Mouse (Mus musculus) stomach, postnatal 0 days (tissue): ENCODE results near the gene Cfl1. TPM values are rescaled to one million over a fixed set of nuclear protein-coding genes. Genes with fewer than 3 reads are reported as not detected.

Source experiments
- ATAC-seq: fragments of 200-750 bp; cut with Nextera tagmentation; 2 replicates; pipeline ENCODE4 v1.8.0; 2017; ENCODE audit not compliant: low FRiP score, low TSS enrichment
- DNase-seq: peaks from one replicate; pipeline ENCODE4 v3.0.0-alpha.2; 2016; ENCODE audit warnings: low spot score
- H3K27ac ChIP-seq: fragments of 300-500 bp; sonication (generic); replicated peaks from 2 replicates; pipeline ENCODE4 v1.5.1; 2014; ENCODE audit warnings: mild to moderate bottlenecking, control low read depth
- H3K27me3 ChIP-seq: fragments of 300-500 bp; sonication (generic); 2 replicates; pipeline ENCODE4 v1.6.1; 2014; ENCODE audit warnings: low read length; ENCODE audit not compliant: control insufficient read depth, insufficient read depth
- H3K36me3 ChIP-seq: fragments of 300-500 bp; sonication (generic); 2 replicates; pipeline ENCODE4 v1.6.1; 2014; ENCODE audit warnings: low read length, mixed read lengths; ENCODE audit not compliant: control insufficient read depth, insufficient read depth
- H3K4me1 ChIP-seq: fragments of 300-500 bp; sonication (generic); replicated peaks from 2 replicates; pipeline ENCODE4 v1.6.1; 2014; ENCODE audit warnings: antibody characterized with exemption; ENCODE audit not compliant: control insufficient read depth, insufficient read depth
- H3K4me2 ChIP-seq: fragments of 300-500 bp; sonication (generic); replicated peaks from 2 replicates; pipeline ENCODE4 v1.6.1; 2014; ENCODE audit warnings: low read depth, mild to moderate bottlenecking, control low read depth, moderate library complexity
- H3K4me3 ChIP-seq: fragments of 300-500 bp; sonication (generic); 2 replicates; pipeline ENCODE4 v1.5.1; 2014; ENCODE audit warnings: low read depth, low read length, control low read depth
- H3K9ac ChIP-seq: fragments of 300-500 bp; sonication (generic); 2 replicates; pipeline ENCODE4 v1.6.1; 2014; ENCODE audit warnings: mild to moderate bottlenecking, low read length, control low read depth, mixed read lengths
- H3K9me3 ChIP-seq: fragments of 300-500 bp; sonication (generic); 2 replicates; pipeline ENCODE4 v1.6.1; 2016; ENCODE audit warnings: low read length; ENCODE audit not compliant: control insufficient read depth
- CTCF ChIP-seq: IDR thresholded peaks from 2 replicates; pipeline ENCODE4 v1.5.1; 2016; ENCODE audit warnings: antibody characterized with exemption, low read depth, mild to moderate bottlenecking, moderate library complexity
- EP300 ChIP-seq: optimal IDR thresholded peaks from 2 replicates; pipeline ENCODE3; 2016; ENCODE audit warnings: antibody characterized with exemption
- WGBS: fragments of 180-500 bp; shearing (Covaris S2); extraction: QIAGEN DNeasy Blood & Tissue Kit; methylation state at CpG from one replicate; pipeline ENCODE4 v1.1.7; 2014; 5-methylcytosine and 5-hydroxymethylcytosine counted together
- polyA plus RNA-seq: library from polyadenylated mRNA; unstranded; fragments of >200 nt; fragmentation: Nextera tagmentation; extraction: Ambion mirVana; gene quantifications from 2 replicates; pipeline ENCODE4 v1.2.1, GENCODE M21; 2015

The Cfl1 gene
- polyA plus RNA-seq: 1,281 and 1,389 TPM in 2 replicates

DNA sequence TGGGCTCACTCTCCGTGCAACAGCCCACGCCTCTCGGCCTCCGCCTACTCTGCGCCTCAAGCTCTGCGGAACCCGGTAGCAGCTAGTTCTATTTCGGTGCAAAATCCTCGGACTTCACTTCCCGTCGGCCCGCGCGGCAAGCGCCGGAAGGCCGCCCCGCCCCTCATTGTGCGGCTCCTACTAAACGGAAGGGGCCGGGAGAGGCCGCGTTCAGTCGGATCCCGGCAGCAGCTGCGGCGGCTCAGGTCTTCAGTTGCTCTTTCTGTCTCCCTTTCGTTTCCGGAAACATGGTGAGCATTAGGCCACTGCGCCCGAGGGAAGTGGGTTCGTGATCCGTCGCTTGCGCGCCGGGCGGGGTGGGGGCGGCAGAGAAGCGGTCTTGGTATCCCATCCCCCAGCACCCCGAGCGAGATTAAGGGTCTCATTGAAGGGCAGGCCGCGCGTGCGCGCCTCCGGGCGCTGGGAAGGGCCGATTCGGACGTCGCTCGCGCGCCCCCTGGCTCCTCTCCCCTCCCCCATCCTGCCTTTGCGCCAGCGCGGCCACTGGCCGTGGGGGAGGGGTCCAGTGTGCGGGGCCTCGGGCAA, at the start of gene Cfl1:
Gene Cfl1, plus strand, starts transcription at position 143 of the 585 bp plus-strand sequence.
- DNase-seq (peak; percentile 97), ATAC-seq (peak; percentile 65)
- Histone ChIP-seq H3K4me1 (no peaks in the 10 kb centered on the region), H3K4me2 (peak within 1 kb of the TSS; percentile 70), H3K36me3 (peaks cover 6% of the 10 kb centered on the region; the same call in 1 of the 2 replicates), H3K27me3 (no peaks in the 10 kb centered on the region), H3K9me3 (no peaks in the 10 kb centered on the region), H3K4me3 (peak within 1 kb of the TSS; percentile 91), H3K27ac (peak within 1 kb of the TSS; percentile 99), H3K9ac (peak within 1 kb of the TSS; percentile 93)
- WGBS: under 1% methylated on average over 62 of the region's 62 CpGs
- peak; percentile 44 for TF ChIP-seq CTCF
- peak; percentile 44 for TF ChIP-seq EP300

DNA sequence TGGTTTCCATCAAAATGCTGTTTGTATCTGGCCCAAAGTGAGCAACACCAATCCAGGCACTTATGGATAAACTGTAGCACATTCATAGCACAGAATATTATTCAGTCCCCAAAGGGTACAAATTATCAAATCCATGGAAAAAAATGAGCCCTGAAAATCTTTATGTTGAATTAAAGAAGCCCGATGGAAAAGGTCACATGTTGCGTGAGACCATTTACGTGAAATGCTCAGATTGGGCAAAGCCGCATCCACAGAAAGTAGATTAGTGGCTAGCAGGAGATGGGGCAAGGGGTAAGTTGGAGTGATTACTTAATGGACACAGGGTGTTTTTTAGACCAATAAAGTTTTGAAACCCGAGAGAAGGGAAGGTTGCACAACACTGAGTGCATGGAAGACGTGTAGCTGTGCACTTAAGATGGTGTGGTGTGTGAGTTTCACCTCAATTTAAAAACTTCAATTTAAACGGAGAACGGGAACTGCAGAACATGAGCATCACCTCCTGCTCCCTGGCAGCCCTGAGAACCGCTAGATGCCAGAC, 45.8 kb upstream of the Cfl1 start:
- ATAC-seq: no peak
- Histone ChIP-seq H3K27ac (no peak overlapping the region), H3K4me2 (no peak overlapping the region)

DNA sequence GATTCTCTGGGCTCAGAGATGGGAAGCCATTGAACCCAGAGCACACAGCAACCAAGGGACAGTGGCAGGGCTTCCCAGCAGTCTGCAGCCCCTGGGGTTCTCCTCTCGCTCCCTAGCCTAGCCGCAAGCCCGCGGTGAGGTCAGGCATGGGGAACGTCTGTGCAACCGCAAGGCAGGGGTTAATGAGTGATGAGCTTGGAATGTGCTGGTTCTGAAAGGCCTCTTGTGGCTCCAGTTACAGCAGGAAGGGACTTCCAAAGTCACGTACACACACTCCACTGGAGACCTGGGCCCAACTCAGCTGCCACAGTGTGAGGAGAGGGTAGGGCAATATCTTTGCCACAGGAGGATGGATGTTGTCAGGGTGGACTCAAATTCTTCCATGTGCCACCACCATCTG, 45.3 kb upstream of the Cfl1 start:
- Histone ChIP-seq H3K27ac (no peak overlapping the region), H3K9ac (no peak overlapping the region), H3K4me2 (no peak overlapping the region), H3K27me3 (peaks cover 3% of the 10 kb centered on the region; the same call in 1 of the 2 replicates), H3K4me3 (no peak overlapping the region), H3K4me1 (no peaks in the 10 kb centered on the region), H3K9me3 (0 out of 2 replicates have a peak, but pooled peaks cover 3% of the 10 kb centered on the region), H3K36me3 (no peaks in the 10 kb centered on the region)
- no peak for TF ChIP-seq EP300
- no peak for TF ChIP-seq CTCF
- no peak for ATAC-seq
- DNase-seq: no peak
- WGBS: 32% methylated on average over 7 of the region's 7 CpGs

More for the DNA sequence above, 45.8 kb upstream of the Cfl1 start:
- 53% methylated on average over 9 of the region's 9 CpGs for WGBS
- 0 out of 2 replicates have a peak, but pooled peaks cover 3% of the 10 kb centered on the region for H3K9me3 ChIP-seq
- H3K27me3 ChIP-seq: peaks cover 3% of the 10 kb centered on the region; the same call in 1 of the 2 replicates
- no peak for DNase-seq
- no peaks in the 10 kb centered on the region for H3K4me1 ChIP-seq
- no peaks in the 10 kb centered on the region for H3K36me3 ChIP-seq
- no peak overlapping the region for H3K9ac ChIP-seq
- TF ChIP-seq EP300: no peak
- no peak for TF ChIP-seq CTCF
- no peak overlapping the region for H3K4me3 ChIP-seq

DNA sequence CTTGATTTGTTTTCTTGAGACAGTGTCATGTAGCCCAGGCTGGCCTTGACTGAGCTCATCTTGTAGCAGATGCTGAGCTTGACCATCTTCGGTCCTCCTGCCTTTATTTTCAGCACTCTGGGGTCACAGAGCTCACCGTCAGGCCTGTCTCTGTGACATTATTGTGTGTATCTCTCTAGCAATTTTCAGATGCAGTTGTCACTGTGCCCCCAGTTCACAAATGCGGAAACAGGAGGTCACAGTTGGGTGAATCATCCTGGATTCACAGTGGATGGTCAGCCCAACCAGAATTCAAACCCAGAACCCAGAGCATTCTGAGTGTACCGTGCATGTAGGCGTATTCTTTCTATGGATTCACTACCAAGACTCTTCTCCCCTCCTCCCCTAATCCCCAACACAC, 44.5 kb upstream of the Cfl1 start:
- no peak for ATAC-seq
- H3K27ac ChIP-seq: no peak overlapping the region
- H3K9ac ChIP-seq: no peak overlapping the region
- no peak overlapping the region for H3K4me2 ChIP-seq
- WGBS: 89% methylated on average over 5 of the region's 5 CpGs
- no peak for DNase-seq
- H3K27me3 ChIP-seq: peaks cover 3% of the 10 kb centered on the region; the same call in 1 of the 2 replicates
- H3K4me3 ChIP-seq: no peak overlapping the region
- H3K4me1 ChIP-seq: no peaks in the 10 kb centered on the region
- H3K9me3 ChIP-seq: no peaks in the 10 kb centered on the region
- no peak for TF ChIP-seq CTCF
- H3K36me3 ChIP-seq: no peaks in the 10 kb centered on the region

DNA sequence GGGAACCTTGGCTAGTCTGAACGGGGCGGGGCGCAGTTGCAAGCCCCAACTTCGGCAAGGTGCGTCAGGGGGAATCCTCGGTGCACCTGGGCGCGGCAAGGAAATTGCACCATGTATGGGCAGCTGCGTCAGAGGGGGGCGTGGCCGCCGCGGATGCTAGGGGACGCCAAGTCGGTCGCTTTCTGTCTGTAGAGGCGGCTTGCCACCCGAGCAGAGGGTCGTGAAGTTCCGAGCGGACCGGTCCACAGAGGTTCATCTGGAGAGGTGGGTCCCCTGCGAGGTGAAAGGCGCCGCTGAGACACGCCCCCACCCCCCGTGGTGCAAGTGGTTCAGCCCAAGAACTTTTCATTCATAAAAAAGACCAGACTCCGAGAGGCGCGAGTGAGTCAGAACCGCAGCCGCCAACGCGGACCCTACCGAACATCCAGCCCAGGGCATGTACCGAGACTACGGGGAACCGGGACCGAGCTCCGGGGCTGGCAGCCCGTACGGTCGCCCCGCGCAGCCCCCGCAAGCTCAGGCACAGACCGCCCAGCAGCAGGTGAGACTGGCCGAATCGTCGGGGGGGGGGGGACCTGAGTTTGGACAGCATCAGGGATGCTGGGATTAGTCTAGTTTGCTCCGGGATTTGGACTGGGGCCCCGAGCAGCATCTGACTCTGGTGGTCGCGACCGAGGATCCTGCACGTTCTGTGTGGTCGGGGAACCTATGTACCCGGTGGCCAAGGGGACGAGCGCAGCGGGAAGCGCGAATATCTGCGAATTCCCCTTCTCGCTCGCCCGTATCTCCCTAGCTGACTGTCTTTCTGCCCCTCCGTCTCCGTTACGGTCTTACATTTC, 42.5 kb upstream of the Cfl1 start, which contains the start of gene Fosl1:
Gene Fosl1, plus strand, starts transcription at position 33 of the 839 bp plus-strand sequence.
- no peaks in the 10 kb centered on the region for H3K4me1 ChIP-seq
- WGBS: under 1% methylated on average over 70 of the region's 70 CpGs
- H3K4me2 ChIP-seq: peak within 1 kb of the TSS; percentile 92
- peak; percentile 70 for ATAC-seq
- TF ChIP-seq CTCF (0 out of 2 replicates have a peak, but pooled peaks have one; percentile 2), EP300 (no peak)
- H3K9ac ChIP-seq: peak within 1 kb of the TSS; percentile 48
- H3K27me3 ChIP-seq: peaks cover 3% of the 10 kb centered on the region; the same call in 1 of the 2 replicates
- peak; percentile 88 for DNase-seq
- no peaks in the 10 kb centered on the region for H3K9me3 ChIP-seq
- H3K27ac ChIP-seq: no peak within 1 kb of the TSS
- no peaks in the 10 kb centered on the region for H3K36me3 ChIP-seq
- peak within 1 kb of the TSS; percentile 51 for H3K4me3 ChIP-seq
